Mouse (Mus musculus) MEL (cell line): ENCODE measurements at regions not wholly inside any gene's neighbourhood (a gene's known extent, or its start where the extent isn't known, plus 50 kb on each side); places are given as distances from the start of the nearest gene placed in this dataset.

Experiments
- CHD1 ChIP-seq: IDR thresholded peaks from 2 replicates; pipeline ENCODE4 v1.6.1; 2012; ENCODE audit warnings: low read depth, mild to moderate bottlenecking, inconsistent platforms, low read length, improper control_type of control experiment
- CTCF ChIP-seq, 3 experiments: IDR thresholded peaks in 2 of 3; conservative IDR thresholded peaks in 1 of 3; 2 replicates each; pipeline ENCODE4 v1.5.1; 2011 to 2012; ENCODE audit warnings: low read length in 3 of 3, low read depth in 2 of 3, mild to moderate bottlenecking in 2 of 3, improper control_type of control experiment in 1 of 3, inconsistent platforms in 1 of 3, mixed read lengths in 1 of 3, moderate library complexity in 1 of 3; ENCODE audit not compliant: control insufficient read depth in 1 of 3, insufficient read depth in 1 of 3, poor library complexity in 1 of 3, severe bottlenecking in 1 of 3
- E2F4 ChIP-seq: IDR thresholded peaks from 2 replicates; pipeline ENCODE4 v1.6.1; 2011; ENCODE audit warnings: low read depth, low read length, improper control_type of control experiment, borderline replicate concordance
- KAT2A ChIP-seq: conservative IDR thresholded peaks from 2 replicates; pipeline ENCODE4 v1.6.1; 2012; ENCODE audit warnings: low read depth, low read length, improper control_type of control experiment, inconsistent platforms
- MAZ ChIP-seq: IDR thresholded peaks from 2 replicates; pipeline ENCODE4 v1.6.1; 2012; ENCODE audit warnings: low read depth, mild to moderate bottlenecking, inconsistent platforms, low read length, improper control_type of control experiment
- MXI1 ChIP-seq: IDR thresholded peaks from 2 replicates; pipeline ENCODE4 v1.6.1; 2011; ENCODE audit warnings: mild to moderate bottlenecking, low read depth, low read length, improper control_type of control experiment
- POLR2A ChIP-seq, 2 experiments: IDR thresholded peaks; 2 replicates each; pipeline ENCODE4 v1.6.1; 2011 to 2012; ENCODE audit warnings: low read length in 2 of 2, mild to moderate bottlenecking in 2 of 2, control low read depth in 1 of 2, improper control_type of control experiment in 1 of 2, low read depth in 1 of 2, moderate library complexity in 1 of 2; ENCODE audit not compliant: control insufficient read depth in 1 of 2, insufficient read depth in 1 of 2, poor library complexity in 1 of 2
- POLR2AphosphoS5 ChIP-seq: IDR thresholded peaks from 2 replicates; pipeline ENCODE4 v1.6.1; 2012; ENCODE audit warnings: low read depth, borderline replicate concordance, mild to moderate bottlenecking, inconsistent platforms, low read length, moderate library complexity, mixed read lengths
- SMC3 ChIP-seq: IDR thresholded peaks from 2 replicates; pipeline ENCODE4 v1.6.1; 2011; ENCODE audit warnings: low read depth, low read length, improper control_type of control experiment
- TAL1 ChIP-seq: IDR thresholded peaks from 2 replicates; pipeline ENCODE4 v1.6.1; 2012; ENCODE audit warnings: mild to moderate bottlenecking, inconsistent platforms, low read length, moderate library complexity, mixed read lengths
- TCF12 ChIP-seq: IDR thresholded peaks from 2 replicates; pipeline ENCODE4 v1.6.1; 2014; ENCODE audit warnings: low read depth, mild to moderate bottlenecking, inconsistent platforms, low read length, improper control_type of control experiment, moderate library complexity
- UBTF ChIP-seq: IDR thresholded peaks from 2 replicates; pipeline ENCODE4 v1.6.1; 2012; ENCODE audit warnings: low read depth, mild to moderate bottlenecking, inconsistent platforms, low read length, improper control_type of control experiment, moderate library complexity, borderline replicate concordance; ENCODE audit not compliant: insufficient read depth
- USF2 ChIP-seq, 2 experiments: IDR thresholded peaks; 2 replicates each; pipeline ENCODE4 v1.6.1; 2011 to 2012; ENCODE audit warnings: improper control_type of control experiment in 2 of 2, low read length in 2 of 2, borderline replicate concordance in 1 of 2, inconsistent platforms in 1 of 2, low read depth in 1 of 2, mild to moderate bottlenecking in 1 of 2; ENCODE audit not compliant: insufficient read depth in 1 of 2
- ZNF384 ChIP-seq: IDR thresholded peaks from 2 replicates; pipeline ENCODE4 v1.6.1; 2012; ENCODE audit warnings: low read depth, mild to moderate bottlenecking, inconsistent platforms, low read length, improper control_type of control experiment

DNA sequence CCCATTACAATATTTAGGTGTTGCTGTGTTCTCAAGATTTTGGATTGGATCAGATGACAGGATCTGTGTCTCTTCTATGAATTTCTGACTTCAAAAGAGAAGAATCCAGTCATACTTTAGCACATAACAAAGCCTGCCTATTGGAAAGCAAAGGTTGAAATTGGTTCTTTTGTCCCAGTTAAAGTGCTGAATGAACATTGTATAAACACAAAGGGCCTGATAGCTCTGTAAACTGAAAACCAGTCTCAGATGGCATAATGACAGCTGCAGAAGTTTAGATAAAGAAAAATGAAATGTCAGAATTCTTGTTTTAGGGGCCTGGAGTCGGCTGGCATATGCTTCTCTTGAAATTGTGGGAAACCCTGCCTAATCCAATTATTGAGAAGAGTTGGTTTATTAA lies 1223.6 kb downstream of the Dnajb9 start:
- TF ChIP-seq TAL1, result no peak
- no peak for TF ChIP-seq ZNF384
- TF ChIP-seq KAT2A, result no peak
- no peak for TF ChIP-seq USF2 (IDR thresholded peaks at IDR 0.05; ENCODE audit: borderline replicate concordance in 1 of 2, insufficient read depth in 1 of 2, low read depth in 1 of 2, low read length in 2 of 2)
- no peak for TF ChIP-seq SMC3
- no peak for TF ChIP-seq CTCF (IDR thresholded peaks at IDR 0.05 in 2 of 3, conservative IDR thresholded peaks at IDR 0.05 in 1 of 3; ENCODE audit: control insufficient read depth in 1 of 3, insufficient read depth in 1 of 3, low read depth in 2 of 3, low read length in 3 of 3, poor library complexity in 1 of 3, severe bottlenecking in 1 of 3)
- TF ChIP-seq POLR2A (IDR thresholded peaks at IDR 0.05; ENCODE audit: control insufficient read depth in 1 of 2, insufficient read depth in 1 of 2, low read depth in 1 of 2, low read length in 2 of 2, poor library complexity in 1 of 2), result no peak
- TF ChIP-seq E2F4, result no peak
- no peak for TF ChIP-seq MXI1
- no peak for TF ChIP-seq TCF12
- TF ChIP-seq MAZ, result no peak
- TF ChIP-seq UBTF, result no peak
- no peak for TF ChIP-seq CHD1
- no peak for TF ChIP-seq POLR2AphosphoS5
